Mouse (Mus musculus) kidney, adult 2 months (tissue): ENCODE measurements around the gene Hs1bp3. TPM values are rescaled to one million over a fixed set of nuclear protein-coding genes. Genes with fewer than 3 reads are reported as not detected.

Source experiments
- DNase-seq: peaks from one replicate; pipeline ENCODE4 v3.0.0; 2021
- H3K27ac ChIP-seq: fragments of 200-500 bp; 2 replicates; pipeline ENCODE4 v1.5.1; 2012; ENCODE audit warnings: low read depth, low read length, control low read depth, inconsistent platforms; ENCODE audit not compliant: insufficient read depth
- H3K27me3 ChIP-seq: fragments of 200-500 bp; replicated peaks from 2 replicates; pipeline ENCODE4 v1.6.1; 2012; ENCODE audit warnings: mild to moderate bottlenecking, moderate library complexity, low read length, inconsistent platforms; ENCODE audit not compliant: control insufficient read depth, insufficient read depth
- H3K36me3 ChIP-seq: fragments of 200-500 bp; 2 replicates; pipeline ENCODE4 v1.6.1; 2012; ENCODE audit warnings: mild to moderate bottlenecking, moderate library complexity, low read length, inconsistent platforms; ENCODE audit not compliant: control insufficient read depth, insufficient read depth
- H3K4me1 ChIP-seq: fragments of 200-500 bp; 2 replicates; pipeline ENCODE4 v1.6.1; 2011; ENCODE audit warnings: low read length; ENCODE audit not compliant: control insufficient read depth, insufficient read depth
- H3K4me3 ChIP-seq: fragments of 200-500 bp; 2 replicates; pipeline ENCODE4 v1.5.1; 2011; ENCODE audit warnings: mild to moderate bottlenecking, low read depth, low read length, control low read depth; ENCODE audit not compliant: insufficient read depth
- CTCF ChIP-seq: fragments of 200-500 bp; conservative IDR thresholded peaks from 2 replicates; pipeline ENCODE4 v1.5.1; 2011; ENCODE audit warnings: low read depth, mild to moderate bottlenecking, control low read depth, low read length, moderate library complexity, mixed read lengths; ENCODE audit not compliant: insufficient read depth, insufficient read length
- POLR2A ChIP-seq: fragments of 200-500 bp; IDR thresholded peaks from one replicate; pipeline ENCODE4 v1.6.1; 2011; ENCODE audit warnings: low read depth, low read length, control low read depth
- WGBS: fragments of 180-500 bp; shearing (Covaris S2); methylation state at CpG from one replicate; pipeline ENCODE4 v1.1.7; 2018; 5-methylcytosine and 5-hydroxymethylcytosine counted together
- polyA plus RNA-seq: library from polyadenylated mRNA; depleted of rRNA; stranded (reverse); fragments of >200 nt; gene quantifications from 2 replicates; pipeline ENCODE4 v1.2.3, GENCODE M21; 2012; rRNA removed

Hs1bp3 gene
- 25.3 and 27.7 TPM in 2 replicates for polyA plus RNA-seq

DNA sequence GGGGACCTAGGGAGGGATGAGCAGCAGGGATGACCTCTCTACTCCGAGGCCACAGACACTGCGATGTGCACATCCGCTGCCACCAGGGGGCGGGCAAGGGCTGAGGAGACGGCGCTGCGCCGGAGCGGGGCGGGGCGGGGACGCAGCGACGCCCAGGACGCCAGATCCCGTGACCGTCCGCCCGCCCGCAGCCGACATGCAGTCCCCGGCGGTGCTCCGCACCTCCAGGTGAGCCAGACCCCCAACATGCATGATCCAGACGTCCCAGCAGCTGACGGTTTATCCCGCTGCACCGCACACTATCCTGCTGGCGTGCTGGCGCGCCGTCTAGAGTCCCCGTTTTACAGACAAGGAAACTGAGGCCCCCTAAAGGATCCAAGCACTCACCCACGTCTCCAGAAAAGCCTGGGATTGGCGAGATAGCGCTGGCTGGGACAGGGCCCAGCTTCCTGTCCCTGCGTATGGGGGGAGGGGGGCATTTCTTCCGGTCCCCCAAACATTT, at the start of gene Hs1bp3:
Gene Hs1bp3 (plus strand): TSS at position 163 of the 502 bp plus-strand sequence.
- H3K27ac ChIP-seq: no peak within 1 kb of the TSS

DNA sequence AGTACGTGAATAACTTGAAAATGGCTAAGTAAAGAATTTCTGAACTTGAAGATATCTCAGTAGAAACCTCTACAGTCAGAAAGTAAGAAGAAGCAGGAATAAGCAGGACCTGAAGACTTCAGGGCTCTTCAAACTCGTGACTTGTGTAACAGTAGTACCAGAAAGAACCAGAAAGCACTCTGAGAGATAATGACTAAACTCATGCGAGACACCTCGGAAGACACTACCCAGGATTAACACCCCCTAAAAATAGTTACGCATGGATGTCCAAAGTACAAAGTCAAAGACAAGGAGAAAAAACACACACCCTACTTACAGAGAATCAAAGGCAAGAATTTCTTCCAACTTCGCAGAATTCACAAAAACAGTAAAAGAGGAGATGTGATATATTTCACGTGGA, 46.9 kb upstream of the Hs1bp3 start:
- Histone ChIP-seq H3K27ac (no peak overlapping the region; the same call in 1 of the 2 replicates), H3K4me3 (no peak overlapping the region), H3K36me3 (no peaks in the 10 kb centered on the region), H3K27me3 (no peaks in the 10 kb centered on the region), H3K4me1 (peaks cover 8% of the 10 kb centered on the region; the same call in 1 of the 2 replicates)
- 65% methylated on average over 7 of the region's 7 CpGs for WGBS
- peak; percentile 80 for DNase-seq
- no peak for TF ChIP-seq CTCF
- no peak for TF ChIP-seq POLR2A

More for the DNA sequence above, at the start of gene Hs1bp3:
- under 1% methylated on average over 38 of the region's 38 CpGs for WGBS
- H3K4me1 ChIP-seq: no peaks in the 10 kb centered on the region
- peak; percentile 87 for DNase-seq
- TF ChIP-seq CTCF (peak; percentile 83), POLR2A (no peak)
- H3K4me3 ChIP-seq: peak within 1 kb of the TSS; percentile 75
- H3K36me3 ChIP-seq: no peaks in the 10 kb centered on the region
- H3K27me3 ChIP-seq: no peaks in the 10 kb centered on the region

- H3K4me3 ChIP-seq: no peak overlapping the region
- 91% methylated on average over 11 of the region's 11 CpGs for WGBS
- TF ChIP-seq CTCF (no peak), POLR2A (no peak)
- H3K36me3 ChIP-seq: no peaks in the 10 kb centered on the region
- no peak overlapping the region for H3K27ac ChIP-seq
- H3K27me3 ChIP-seq: no peaks in the 10 kb centered on the region
- no peak for DNase-seq
- peaks cover 6% of the 10 kb centered on the region; the same call in 1 of the 2 replicates for H3K4me1 ChIP-seq
These were observed 43.6 kb upstream of the Hs1bp3 start for GRCm38 (mm10) chr12:8269627-8270026.

DNA sequence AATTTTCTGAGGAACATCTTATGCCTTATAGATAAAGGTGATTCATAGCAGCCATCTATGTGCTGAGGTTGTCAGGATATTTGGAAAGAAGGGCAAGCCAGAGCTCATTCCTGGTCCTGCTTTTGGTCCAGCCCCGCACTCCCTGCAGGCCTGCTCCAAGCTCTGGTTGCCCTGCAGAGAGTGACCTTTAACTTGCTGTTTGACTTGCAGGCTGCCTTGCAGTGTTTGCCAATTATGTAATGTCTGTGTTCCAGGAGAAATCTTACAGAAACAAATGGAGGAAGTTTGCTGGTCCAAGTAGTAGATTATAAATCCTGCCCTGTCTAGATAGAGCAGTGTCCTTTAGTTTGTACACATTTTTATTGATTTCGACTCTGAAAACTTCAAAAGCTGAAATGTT, 41.8 kb upstream of the Hs1bp3 start:
- 46% methylated on average over 2 of the region's 2 CpGs for WGBS
- DNase-seq: peak; percentile 65

DNA sequence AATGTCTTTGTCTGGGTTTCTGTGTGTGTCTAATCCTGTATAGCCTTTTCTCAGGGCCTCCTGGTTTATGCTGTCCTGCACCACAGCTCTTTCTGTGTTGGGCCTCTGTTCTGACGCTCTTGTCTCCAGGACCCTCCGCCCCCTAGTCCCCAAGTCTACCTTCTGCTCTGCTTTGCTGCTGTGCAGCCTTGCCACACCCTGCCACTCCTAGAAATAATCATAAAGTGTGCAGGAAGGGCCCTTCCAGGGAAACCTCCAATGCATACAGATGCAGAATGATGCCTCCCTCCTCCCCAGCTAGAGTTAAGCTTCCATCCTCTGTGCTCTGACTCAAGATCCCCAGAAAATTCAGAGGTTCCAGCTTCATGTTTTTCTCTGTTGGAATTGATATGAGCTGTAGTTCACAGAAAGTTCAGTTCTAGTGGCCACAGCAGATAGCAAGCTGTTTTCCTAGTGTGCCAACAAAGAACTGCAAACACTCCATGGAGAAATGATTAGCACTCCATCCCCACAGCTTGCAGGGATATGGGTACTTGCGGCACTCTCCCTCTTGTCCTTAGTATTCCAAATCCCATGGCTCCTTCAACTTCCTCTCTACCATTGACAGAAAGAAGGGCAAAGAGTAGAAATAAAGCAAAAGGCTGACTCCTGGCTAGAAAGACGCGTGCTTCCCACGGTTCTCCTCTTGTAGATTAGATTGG, 39.6 kb upstream of the Hs1bp3 start:
- Histone ChIP-seq H3K36me3 (no peaks in the 10 kb centered on the region), H3K27me3 (no peaks in the 10 kb centered on the region), H3K27ac (no peak overlapping the region), H3K4me1 (no peaks in the 10 kb centered on the region), H3K4me3 (no peak overlapping the region)
- DNase-seq: no peak
- no peak for TF ChIP-seq CTCF
- TF ChIP-seq POLR2A: no peak
- 99% methylated on average over 6 of the region's 6 CpGs for WGBS

More for the DNA sequence above, 41.8 kb upstream of the Hs1bp3 start:
- H3K4me1 ChIP-seq: peaks cover 6% of the 10 kb centered on the region; the same call in 1 of the 2 replicates
- no peaks in the 10 kb centered on the region for H3K36me3 ChIP-seq
- H3K27me3 ChIP-seq: no peaks in the 10 kb centered on the region
- no peak for TF ChIP-seq CTCF
- no peak for TF ChIP-seq POLR2A
- no peak overlapping the region for H3K27ac ChIP-seq
- no peak overlapping the region for H3K4me3 ChIP-seq

DNA sequence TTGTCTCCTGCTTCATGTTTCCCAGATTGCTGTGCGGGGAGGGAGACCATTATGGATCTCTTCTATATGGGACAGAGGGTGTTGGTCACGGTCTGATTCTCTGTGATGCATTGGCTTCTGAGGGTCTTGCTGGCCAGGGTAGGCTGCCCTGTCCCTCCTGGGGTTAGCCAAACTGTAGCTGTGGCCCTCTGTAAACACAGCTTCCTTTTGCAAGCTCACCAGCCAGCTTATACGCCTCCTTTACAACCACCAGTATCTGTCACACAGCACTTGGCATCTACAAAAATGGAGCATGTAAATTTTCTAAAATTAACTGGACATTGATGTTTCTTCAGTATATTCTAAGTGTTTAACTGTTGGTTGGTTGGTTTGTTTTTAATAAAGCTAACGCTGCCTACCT, 37.8 kb upstream of the Hs1bp3 start:
- H3K27ac ChIP-seq: no peak overlapping the region
- H3K4me1 ChIP-seq: no peaks in the 10 kb centered on the region
- H3K4me3 ChIP-seq: no peak overlapping the region
- no peaks in the 10 kb centered on the region for H3K36me3 ChIP-seq
- no peaks in the 10 kb centered on the region for H3K27me3 ChIP-seq
- TF ChIP-seq POLR2A: no peak
- TF ChIP-seq CTCF: no peak
- 95% methylated on average over 4 of the region's 4 CpGs for WGBS
- DNase-seq: no peak

GRCm38 (mm10) chr12:8281225-8282017, 31.8 kb upstream of the Hs1bp3 start:
- H3K36me3 ChIP-seq: no peaks in the 10 kb centered on the region
- no peak overlapping the region for H3K27ac ChIP-seq
- WGBS: 77% methylated on average over 15 of the region's 15 CpGs
- no peaks in the 10 kb centered on the region for H3K4me1 ChIP-seq
- TF ChIP-seq CTCF: no peak
- no peak for TF ChIP-seq POLR2A
- H3K4me3 ChIP-seq: no peak overlapping the region
- no peak for DNase-seq
- H3K27me3 ChIP-seq: no peaks in the 10 kb centered on the region
